Mouse (Mus musculus): Measurements from ENCODE around the gene Btnl4.

DNA sequence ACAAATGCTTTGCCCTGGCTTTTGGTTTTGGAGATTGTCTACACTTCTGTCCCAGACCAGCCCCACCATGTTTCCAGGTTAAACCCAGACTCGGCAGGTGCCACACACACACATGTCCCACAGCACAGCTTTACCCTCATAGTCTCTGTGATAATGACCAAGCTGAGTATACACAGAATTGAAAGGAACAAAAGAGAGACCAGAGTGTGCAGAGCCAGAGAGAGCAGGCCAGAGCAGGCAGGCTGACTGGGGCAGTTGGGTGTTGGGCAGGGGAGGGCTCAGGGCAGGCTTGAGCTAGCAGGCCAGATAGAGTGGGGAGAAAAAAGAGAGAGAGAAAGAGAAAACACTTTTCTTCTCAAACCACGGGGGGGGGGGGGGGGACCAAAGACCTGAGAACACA, 19.4 kb upstream of the Btnl4 start:
- TF ChIP-seq CTCF (IDR thresholded peaks at IDR 0.05; ENCODE audit: extremely low read depth, insufficient read depth, insufficient read length, insufficient replicate concordance): no peak
- no peak for TF ChIP-seq POLR2A (IDR thresholded peaks at IDR 0.05; ENCODE audit: low read depth, low read length)
